Mouse (Mus musculus): Measurements from ENCODE around the gene Apol9a. TPM values are rescaled to one million over a fixed set of nuclear protein-coding genes. Genes with fewer than 3 reads are reported as not detected.
A peak's percentile ranks its signal among the peaks of the same experiment; 100 is the strongest.
"Not testable (repeated sequence)": the region's sequence is repeated elsewhere in the genome, so short reads cannot be mapped to it uniquely, and the experiment has no call there.

Apol9a gene
- 0.43 and 0.47 TPM in 2 replicates for polyA plus RNA-seq (2015; fragmentation: Nextera tagmentation; extraction: Ambion mirVana)

DNA sequence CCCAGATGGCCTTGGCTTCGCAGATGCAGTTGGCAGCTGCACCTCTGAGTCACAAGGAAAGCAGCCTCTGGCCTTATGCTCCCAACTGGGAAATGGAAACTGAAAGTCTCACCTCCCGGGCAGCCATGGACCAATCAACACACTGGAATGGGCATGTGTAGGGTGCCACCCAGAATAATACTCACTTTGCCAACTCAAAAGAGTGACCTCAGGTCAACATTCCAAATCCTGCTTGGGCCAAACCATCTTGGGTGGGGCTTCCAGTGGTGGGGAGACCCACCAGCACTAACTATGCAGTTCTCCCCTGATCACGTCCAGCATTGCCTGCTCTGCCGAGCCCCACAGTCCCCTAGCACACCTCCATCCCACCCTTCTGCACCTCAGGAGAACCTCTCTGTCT, at the start of gene Apol9a:
Gene Apol9a, minus strand, starts transcription at position 101 of the 400 bp plus-strand sequence.
- ATAC-seq, result 0 out of 2 replicates have a peak, but pooled peaks have one; percentile 35
- not testable (repeated sequence) for DNase-seq (ENCODE audit: low spot score); H3K4me3 ChIP-seq (ENCODE audit: low read depth, low read length); H3K4me2 ChIP-seq (replicated peaks; ENCODE audit: low read depth, low read length); H3K27ac ChIP-seq (ENCODE audit: low read length); H3K4me1 ChIP-seq (ENCODE audit: insufficient read depth, low read depth, low read length); H3K9me3 ChIP-seq (ENCODE audit: low read length); H3K27me3 ChIP-seq (replicated peaks; ENCODE audit: insufficient read depth, low read length); H3K36me3 ChIP-seq (ENCODE audit: insufficient read depth, low read length); H3K9ac ChIP-seq (replicated peaks; ENCODE audit: low read depth)
- WGBS, result no CpG with 5 or more reads among the region's 4 CpGs

GRCm38 (mm10) chr15:77449927-77450326, 39.0 kb upstream of the Apol9a start:
- H3K27me3 ChIP-seq (replicated peaks; ENCODE audit: insufficient read depth, low read length); H3K9me3 ChIP-seq (ENCODE audit: low read length); H3K4me3 ChIP-seq (ENCODE audit: low read depth, low read length); DNase-seq (ENCODE audit: low spot score); H3K36me3 ChIP-seq (ENCODE audit: insufficient read depth, low read length); H3K4me2 ChIP-seq (replicated peaks; ENCODE audit: low read depth, low read length); H3K9ac ChIP-seq (replicated peaks; ENCODE audit: low read depth); ATAC-seq; H3K27ac ChIP-seq (ENCODE audit: low read length); H3K4me1 ChIP-seq (ENCODE audit: insufficient read depth, low read depth, low read length): not testable (repeated sequence)
- TF ChIP-seq CTCF (IDR thresholded peaks at IDR 0.05), result peak; percentile 50
- WGBS, result 40% methylated on average over 10 of the region's 10 CpGs

- H3K4me2 ChIP-seq (replicated peaks; ENCODE audit: low read depth, low read length); ATAC-seq; H3K27me3 ChIP-seq (replicated peaks; ENCODE audit: insufficient read depth, low read length); H3K36me3 ChIP-seq (ENCODE audit: insufficient read depth, low read length); DNase-seq (ENCODE audit: low spot score); H3K4me3 ChIP-seq (ENCODE audit: low read depth, low read length); H3K9ac ChIP-seq (replicated peaks; ENCODE audit: low read depth); H3K4me1 ChIP-seq (ENCODE audit: insufficient read depth, low read depth, low read length); H3K27ac ChIP-seq (ENCODE audit: low read length); H3K9me3 ChIP-seq (ENCODE audit: low read length): not testable (repeated sequence)
- WGBS, result 72% methylated on average over 2 of the region's 2 CpGs
Measured at GRCm38 (mm10) chr15:77447392-77447791, 36.5 kb upstream of the Apol9a start, which contains the start of gene Apol7b. Apol7b (minus strand) TSS chr15:77447492.

GRCm38 (mm10) chr15:77445668-77446067, 34.7 kb upstream of the Apol9a start:
- not testable (repeated sequence) for DNase-seq (ENCODE audit: low spot score); H3K9me3 ChIP-seq (ENCODE audit: low read length)
- WGBS, result no CpG with 5 or more reads among the region's 1 CpGs

DNA sequence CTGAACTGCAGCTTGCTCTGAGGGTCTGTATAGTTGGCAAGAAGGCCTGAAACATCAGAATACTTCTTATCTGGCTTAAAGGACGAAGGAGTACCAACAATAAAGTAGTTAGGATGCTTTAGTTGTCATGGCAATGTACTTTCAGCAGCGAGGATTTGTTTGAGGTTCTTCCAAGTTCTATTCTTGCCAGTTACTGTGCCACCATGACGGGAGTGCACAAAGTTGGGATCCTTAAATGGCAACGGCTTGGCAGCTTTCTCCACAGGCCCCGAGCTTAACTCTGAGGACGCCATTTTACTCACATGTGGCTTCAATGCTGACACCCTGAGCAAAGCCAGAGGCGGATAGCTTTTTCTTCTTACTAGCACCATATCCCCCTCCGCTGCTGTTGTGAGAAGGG, 33.8 kb upstream of the Apol9a start:
- not testable (repeated sequence) for H3K9me3 ChIP-seq (ENCODE audit: low read length); H3K4me1 ChIP-seq (ENCODE audit: insufficient read depth, low read depth, low read length); H3K27ac ChIP-seq (ENCODE audit: low read length); H3K36me3 ChIP-seq (ENCODE audit: insufficient read depth, low read length); H3K4me2 ChIP-seq (replicated peaks; ENCODE audit: low read depth, low read length); H3K27me3 ChIP-seq (replicated peaks; ENCODE audit: insufficient read depth, low read length); DNase-seq (ENCODE audit: low spot score); H3K9ac ChIP-seq (replicated peaks; ENCODE audit: low read depth); H3K4me3 ChIP-seq (ENCODE audit: low read depth, low read length); ATAC-seq
- WGBS, result 71% methylated on average over 7 of the region's 8 CpGs

More at GRCm38 (mm10) chr15:77445668-77446067, 34.7 kb upstream of the Apol9a start:
- H3K27me3 ChIP-seq (replicated peaks; ENCODE audit: insufficient read depth, low read length); H3K4me2 ChIP-seq (replicated peaks; ENCODE audit: low read depth, low read length); ATAC-seq; H3K27ac ChIP-seq (ENCODE audit: low read length); H3K36me3 ChIP-seq (ENCODE audit: insufficient read depth, low read length); H3K4me1 ChIP-seq (ENCODE audit: insufficient read depth, low read depth, low read length); H3K9ac ChIP-seq (replicated peaks; ENCODE audit: low read depth); H3K4me3 ChIP-seq (ENCODE audit: low read depth, low read length): not testable (repeated sequence)

DNA sequence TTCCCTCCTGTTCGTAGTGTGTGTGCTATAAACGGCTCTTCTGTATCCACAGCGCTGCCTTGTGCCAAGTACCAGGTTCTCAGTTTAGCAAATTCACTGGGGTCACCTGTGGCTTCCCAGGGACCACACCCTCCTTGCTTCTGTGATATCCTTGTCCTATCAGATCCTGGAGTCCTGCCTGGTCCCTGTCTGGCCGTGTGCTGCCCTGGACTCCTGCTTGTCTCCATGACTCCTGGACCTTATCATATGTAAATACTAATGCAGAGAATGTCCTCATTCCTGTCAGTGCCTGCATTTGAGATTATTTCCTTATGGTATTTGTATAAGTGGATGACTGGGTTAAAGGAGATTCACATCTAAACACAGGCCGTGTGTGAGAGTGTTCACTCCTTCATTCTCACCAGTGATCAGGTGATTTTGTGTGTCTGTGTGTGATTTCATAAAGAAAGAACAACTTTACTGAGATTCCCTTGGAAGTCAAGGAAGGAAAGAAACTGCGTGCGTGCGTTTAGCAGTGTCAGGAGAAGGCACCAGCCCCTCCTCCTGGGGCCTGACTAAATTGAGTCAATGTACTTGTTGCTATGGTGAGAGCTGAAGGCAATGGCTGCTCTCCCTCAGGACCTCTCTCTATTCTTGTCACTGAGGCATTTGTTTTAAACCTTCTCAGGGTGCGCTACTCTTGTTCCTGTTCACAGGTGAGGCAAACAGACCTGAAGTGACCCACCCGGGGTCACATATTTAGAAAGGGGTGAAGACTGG, 17.9 kb upstream of the Apol9a start:
- not testable (repeated sequence) for H3K27me3 ChIP-seq (replicated peaks; ENCODE audit: insufficient read depth, low read length); ATAC-seq; H3K9ac ChIP-seq (replicated peaks; ENCODE audit: low read depth); H3K4me1 ChIP-seq (ENCODE audit: insufficient read depth, low read depth, low read length); H3K4me2 ChIP-seq (replicated peaks; ENCODE audit: low read depth, low read length); DNase-seq (ENCODE audit: low spot score); H3K36me3 ChIP-seq (ENCODE audit: insufficient read depth, low read length); H3K27ac ChIP-seq (ENCODE audit: low read length); H3K4me3 ChIP-seq (ENCODE audit: low read depth, low read length); H3K9me3 ChIP-seq (ENCODE audit: low read length)
- WGBS, result 50% methylated on average over 8 of the region's 10 CpGs

- DNase-seq (ENCODE audit: low spot score); H3K9me3 ChIP-seq (ENCODE audit: low read length); H3K27ac ChIP-seq (ENCODE audit: low read length); H3K9ac ChIP-seq (replicated peaks; ENCODE audit: low read depth); H3K4me1 ChIP-seq (ENCODE audit: insufficient read depth, low read depth, low read length); H3K27me3 ChIP-seq (replicated peaks; ENCODE audit: insufficient read depth, low read length); H3K4me2 ChIP-seq (replicated peaks; ENCODE audit: low read depth, low read length); H3K36me3 ChIP-seq (ENCODE audit: insufficient read depth, low read length); H3K4me3 ChIP-seq (ENCODE audit: low read depth, low read length): not testable (repeated sequence)
- peak; percentile 58; the same call in 1 of the 2 replicates for ATAC-seq
- WGBS, result 44% methylated on average over 3 of the region's 7 CpGs
Measured at GRCm38 (mm10) chr15:77422925-77423324, 12.0 kb upstream of the Apol9a start.

DNA sequence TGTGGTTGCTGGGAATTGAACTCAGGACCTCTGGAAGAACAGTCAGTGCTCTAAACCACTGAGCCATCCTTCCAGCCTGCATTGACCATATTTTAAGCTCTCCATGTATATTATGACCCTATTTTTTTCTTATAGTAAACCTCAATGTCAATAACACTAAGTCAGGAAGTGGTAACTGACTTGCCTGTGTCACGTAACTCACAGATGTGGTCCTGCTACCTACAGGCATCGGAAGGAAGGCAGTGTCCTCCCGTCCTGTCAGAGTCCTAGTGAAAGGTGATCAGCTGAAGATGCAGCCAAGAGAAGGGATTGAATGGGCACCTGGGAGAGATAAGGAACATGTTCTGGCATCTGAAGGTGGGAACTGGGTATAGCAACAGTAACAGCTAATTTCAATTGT, 8.7 kb upstream of the Apol9a start:
- H3K4me1 ChIP-seq (ENCODE audit: insufficient read depth, low read depth, low read length); H3K4me2 ChIP-seq (replicated peaks; ENCODE audit: low read depth, low read length); H3K27ac ChIP-seq (ENCODE audit: low read length); H3K4me3 ChIP-seq (ENCODE audit: low read depth, low read length); DNase-seq (ENCODE audit: low spot score); H3K27me3 ChIP-seq (replicated peaks; ENCODE audit: insufficient read depth, low read length); ATAC-seq; H3K9ac ChIP-seq (replicated peaks; ENCODE audit: low read depth); H3K36me3 ChIP-seq (ENCODE audit: insufficient read depth, low read length); H3K9me3 ChIP-seq (ENCODE audit: low read length): not testable (repeated sequence)
- WGBS, result no CpG with 5 or more reads among the region's 3 CpGs

- H3K9me3 ChIP-seq (ENCODE audit: low read length); H3K27ac ChIP-seq (ENCODE audit: low read length); H3K27me3 ChIP-seq (replicated peaks; ENCODE audit: insufficient read depth, low read length); H3K36me3 ChIP-seq (ENCODE audit: insufficient read depth, low read length); H3K9ac ChIP-seq (replicated peaks; ENCODE audit: low read depth); DNase-seq (ENCODE audit: low spot score); H3K4me1 ChIP-seq (ENCODE audit: insufficient read depth, low read depth, low read length); H3K4me3 ChIP-seq (ENCODE audit: low read depth, low read length); H3K4me2 ChIP-seq (replicated peaks; ENCODE audit: low read depth, low read length): not testable (repeated sequence)
- ATAC-seq, result peak; percentile 14; the same call in 1 of the 2 replicates
- WGBS, result 34% methylated on average over 2 of the region's 10 CpGs
Measured at GRCm38 (mm10) chr15:77416655-77417333, 5.9 kb upstream of the Apol9a start.
